Mouse (Mus musculus): ENCODE data around the gene Vmn2r45. TPM values are rescaled to one million over a fixed set of nuclear protein-coding genes. Genes with fewer than 3 reads are reported as not detected.
"Not testable (repeated sequence)": the region's sequence is repeated elsewhere in the genome, so short reads cannot be mapped to it uniquely, and the experiment has no call there.

Vmn2r45 gene
- polyA plus RNA-seq (2017; shearing (Covaris generic)) = not detected

- ATAC-seq = not testable (repeated sequence)
Observed at GRCm38 (mm10) chr7:8488975-8489374, at the start of gene Vmn2r45. Vmn2r45 (minus strand) TSS chr7:8489075.

Other genes with a start within 250 kb of the Vmn2r45 start
- not detected for gene Vmn2r43, start 228.5 kb downstream of the Vmn2r45 start, polyA plus RNA-seq (2017; shearing (Covaris generic))
- gene Vmn2r44, start 105.7 kb downstream of the Vmn2r45 start, polyA plus RNA-seq (2017; shearing (Covaris generic)) = not detected